Mouse (Mus musculus) cerebellum, adult 18-20 months (tissue): ENCODE results near the gene Defb13.
A peak's percentile ranks its signal among the peaks of the same experiment; 100 is the strongest.
"Not testable (repeated sequence)": the region's sequence is repeated elsewhere in the genome, so short reads cannot be mapped to it uniquely, and the experiment has no call there.

Experiments
- DNase-seq, 2 experiments: peaks; one replicate each; pipeline ENCODE4 v3.0.0; 2021

Gene Defb13

DNA sequence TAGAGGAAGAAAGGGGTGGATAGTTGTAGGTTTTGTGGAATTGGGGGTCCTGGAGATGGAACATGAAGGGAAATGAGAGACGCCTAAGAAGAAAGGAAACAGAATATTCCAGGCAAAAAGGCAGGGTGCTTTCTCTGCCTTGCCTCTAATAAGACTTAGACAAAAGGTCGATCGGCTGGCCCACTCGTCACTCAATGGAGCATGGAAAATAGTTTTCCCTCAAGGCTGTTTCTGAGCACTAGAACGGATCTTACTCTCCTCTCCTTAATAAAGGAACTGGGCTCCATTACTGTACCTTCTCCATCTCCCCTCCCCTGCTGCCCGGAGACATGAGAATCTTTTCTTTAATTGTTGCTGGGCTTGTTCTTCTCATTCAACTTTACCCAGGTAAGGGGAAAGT is at the start of gene Defb13:
Gene Defb13, plus strand, starts transcription at position 301 of the 400 bp plus-strand sequence.
- no peak for DNase-seq

DNA sequence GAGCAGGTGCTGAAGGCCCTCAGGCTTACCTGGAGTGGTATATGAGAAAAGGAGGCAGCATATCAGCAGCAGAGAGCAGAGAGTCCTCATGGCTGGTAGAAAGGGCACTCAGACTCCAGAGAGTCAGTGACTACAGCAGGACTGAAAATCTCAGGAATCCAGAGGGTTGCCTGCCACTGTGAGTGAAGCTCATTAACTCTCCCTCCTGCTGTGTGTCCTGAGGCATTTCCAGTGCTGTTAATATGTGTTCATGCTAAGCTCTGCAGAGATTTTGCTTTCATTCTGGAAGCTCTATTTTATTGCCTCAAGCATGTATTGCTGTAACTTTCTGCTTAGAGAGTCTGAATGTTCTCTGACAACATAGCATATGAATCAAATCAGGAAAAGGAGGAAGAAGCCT is 40.3 kb upstream of the Defb13 start, which contains the start of gene Defb11:
Gene Defb11, minus strand, starts transcription at position 123 of the 400 bp plus-strand sequence.
- DNase-seq: not testable (repeated sequence)

DNA sequence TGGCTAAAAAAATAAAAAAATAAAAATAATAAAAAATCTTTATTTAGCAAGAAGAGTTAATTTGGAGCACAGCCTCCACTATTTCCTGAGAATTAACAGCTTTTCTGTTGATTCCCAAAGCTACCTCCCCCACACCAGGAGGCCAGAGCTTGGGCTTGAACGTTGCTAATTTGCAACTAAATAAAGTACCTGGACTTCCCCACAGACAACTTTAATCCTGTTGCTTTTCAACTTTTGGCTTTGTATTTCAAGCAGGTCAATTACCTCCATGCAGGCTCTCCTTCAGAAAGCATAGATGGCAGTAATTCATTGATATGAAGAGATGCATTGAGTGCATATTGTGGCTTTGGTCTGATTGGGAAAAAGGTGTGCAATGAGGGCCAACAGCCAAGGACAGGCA is 34.6 kb upstream of the Defb13 start:
- DNase-seq: no peak

DNA sequence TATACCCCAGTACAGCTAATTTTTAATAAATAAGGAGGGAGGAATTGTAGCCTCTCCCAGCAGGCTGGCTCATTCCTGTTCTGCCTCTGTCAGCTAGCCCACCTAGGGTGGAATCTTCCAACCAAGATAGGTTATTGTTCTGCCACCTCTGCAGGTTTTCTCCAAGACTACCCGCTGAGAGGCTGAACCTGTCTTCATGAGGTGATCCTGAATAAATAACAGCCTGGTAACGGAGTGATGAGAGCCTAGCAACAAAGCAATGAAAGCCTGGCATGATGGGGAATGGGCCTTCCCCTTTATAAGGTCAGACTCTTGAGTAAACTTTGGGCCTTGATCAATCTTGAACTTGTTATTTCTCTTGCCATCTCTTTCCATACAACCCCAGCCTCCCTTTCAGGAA is 34.0 kb upstream of the Defb13 start:
- no peak for DNase-seq

DNA sequence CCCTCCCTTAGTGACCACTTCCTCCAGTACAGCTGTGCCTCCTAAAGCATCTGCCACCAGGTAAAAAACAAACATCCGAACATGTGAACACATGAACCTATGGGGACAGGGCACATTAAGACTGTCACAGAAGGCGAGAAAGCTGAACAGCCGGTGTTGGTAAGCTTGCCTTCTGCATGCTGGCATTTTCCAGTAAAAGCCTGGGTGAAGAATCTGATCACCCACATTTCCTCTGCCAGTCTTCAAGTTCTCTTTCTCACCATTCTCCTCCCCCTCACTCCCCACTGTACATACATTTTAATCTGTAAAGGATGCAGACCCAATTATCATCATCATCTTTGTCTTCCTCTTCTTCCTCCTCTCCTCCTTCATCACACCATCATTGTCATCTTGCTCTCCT is 30.9 kb upstream of the Defb13 start:
- no peak for DNase-seq

DNA sequence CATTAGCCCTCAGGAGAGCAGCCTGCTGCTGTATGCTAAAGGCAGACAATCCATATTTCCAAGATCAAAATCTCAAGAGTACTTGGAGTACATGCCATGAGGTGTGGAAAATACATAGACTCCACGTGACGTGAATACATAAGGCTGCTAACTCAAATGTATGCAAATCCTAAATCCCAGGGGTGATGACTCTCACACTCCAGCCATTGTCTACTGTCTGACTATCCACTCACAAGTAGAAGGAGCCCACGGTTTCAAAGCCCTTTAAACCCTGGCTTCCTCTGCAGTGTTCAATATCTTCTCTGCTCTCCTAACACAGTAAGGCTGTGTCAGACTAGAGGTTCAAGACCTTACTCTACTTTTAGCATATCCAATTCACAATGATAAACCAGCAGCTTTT is 15.8 kb upstream of the Defb13 start:
- not testable (repeated sequence) for DNase-seq

DNA sequence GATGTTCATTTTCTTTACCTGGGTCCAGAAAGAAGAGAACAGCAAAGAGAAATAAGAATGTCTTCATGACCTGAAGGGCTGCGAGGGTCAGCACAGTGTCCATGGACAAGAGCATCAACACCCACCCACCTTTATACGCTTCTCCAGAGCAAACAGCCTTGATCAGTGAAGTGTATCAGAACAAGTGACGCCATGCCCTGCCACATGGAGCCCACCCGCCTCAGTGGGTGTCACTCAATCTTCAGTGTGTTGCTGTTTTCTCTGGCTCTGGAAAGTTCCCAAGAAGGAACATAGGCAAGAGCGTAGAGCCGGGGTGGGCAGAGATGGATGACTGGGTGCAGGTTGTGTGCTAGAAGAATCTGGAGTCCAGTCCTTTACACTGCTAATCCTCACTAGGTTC is 14.0 kb upstream of the Defb13 start, which contains the start of gene Defb15:
Gene Defb15, minus strand, starts transcription at position 101 of the 400 bp plus-strand sequence.
- no peak for DNase-seq

DNA sequence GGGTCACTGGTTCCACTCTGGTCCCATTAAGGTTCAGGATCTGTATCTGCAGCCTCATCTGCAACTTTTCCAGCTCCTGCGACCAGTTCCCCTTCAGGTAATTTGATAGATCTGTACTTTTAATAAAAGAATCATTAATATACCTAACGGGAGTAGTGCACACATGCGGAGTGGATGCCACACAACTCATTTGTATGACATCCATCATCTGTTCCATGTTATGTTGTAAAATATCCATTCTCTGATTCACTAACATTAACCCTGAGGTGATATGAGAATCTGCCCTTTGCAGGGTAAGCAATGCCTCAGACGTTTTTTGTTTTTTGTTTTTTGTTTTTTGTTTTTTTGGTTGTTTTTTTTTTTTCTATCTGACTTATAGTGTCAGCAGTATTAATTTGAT is 8.5 kb upstream of the Defb13 start, which contains the start of gene Defb35:
Gene Defb35, plus strand, starts transcription at position 301 of the 400 bp plus-strand sequence.
- not testable (repeated sequence) for DNase-seq

DNA sequence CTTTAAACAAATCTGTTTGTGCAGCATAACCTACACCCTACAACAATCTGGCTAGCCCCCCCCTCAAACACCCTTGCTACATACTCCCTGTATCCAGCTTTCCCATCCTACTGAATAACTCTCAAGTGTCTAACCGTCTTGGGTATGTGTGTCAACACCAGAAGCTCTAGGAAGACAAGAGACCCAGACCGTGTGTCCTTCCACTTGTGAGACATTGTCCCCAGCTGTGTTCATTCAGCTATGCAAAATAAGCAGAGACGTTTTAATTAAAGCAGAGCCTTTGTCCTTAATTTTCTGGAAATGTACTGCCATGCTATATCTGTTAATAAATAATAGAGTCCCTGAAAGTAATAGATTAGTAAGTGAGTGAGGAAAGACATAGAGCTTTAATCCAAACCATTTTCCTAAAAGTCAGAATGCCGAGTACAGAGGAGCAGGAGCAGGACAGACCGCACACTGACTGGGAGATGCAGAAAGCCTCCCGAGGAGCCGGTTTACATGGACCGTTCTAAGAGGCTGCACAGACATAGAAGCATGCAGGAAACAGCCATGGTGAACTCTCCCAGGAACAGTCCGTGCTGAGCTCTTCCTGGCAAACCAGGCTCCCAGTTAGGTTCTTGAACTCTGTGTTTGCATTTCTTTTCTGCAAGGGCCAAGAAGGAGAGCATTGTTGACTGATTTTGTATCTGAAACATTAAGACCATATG is 902 bp downstream of the Defb13 start:
- no peak for DNase-seq

DNA sequence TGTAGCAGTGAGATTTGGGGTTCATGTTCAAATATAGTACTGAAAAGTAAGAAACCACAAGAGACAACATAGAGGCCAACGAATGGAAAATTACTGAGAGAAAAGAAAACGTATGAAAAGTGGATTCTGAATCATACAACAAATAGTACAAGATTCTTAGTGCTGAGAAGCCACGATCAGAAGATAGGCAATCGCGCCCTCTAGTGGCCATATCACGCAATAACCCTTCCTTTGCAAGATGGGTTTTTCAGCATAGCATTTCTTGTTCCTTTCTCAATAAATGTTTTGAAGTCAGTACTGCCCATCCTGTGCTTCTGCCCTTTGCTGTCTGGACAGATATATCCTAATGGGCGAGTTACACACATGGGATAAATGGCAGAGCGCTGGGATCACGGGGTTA is 8.8 kb downstream of the Defb13 start:
- DNase-seq: peak; percentile 8 to 19

DNA sequence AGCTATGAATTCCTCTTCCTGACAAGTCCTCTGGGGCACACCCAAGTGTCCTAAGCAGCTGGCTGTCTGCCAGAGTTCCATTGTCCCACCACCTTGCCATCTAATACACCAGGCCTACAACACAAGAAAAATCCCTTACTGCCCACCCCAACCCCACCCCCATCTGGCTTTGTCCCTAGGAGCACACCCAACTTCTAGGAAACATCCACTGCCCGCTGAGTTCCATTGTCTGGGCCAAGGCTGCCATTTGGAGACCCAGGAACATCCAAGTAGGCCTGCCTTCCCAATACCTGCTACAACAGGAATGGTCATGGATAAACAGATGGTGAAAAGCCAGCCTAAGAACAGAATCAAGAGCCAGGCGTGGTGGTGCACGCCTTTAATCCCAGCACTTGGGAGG is 9.8 kb downstream of the Defb13 start:
- DNase-seq: no peak

DNA sequence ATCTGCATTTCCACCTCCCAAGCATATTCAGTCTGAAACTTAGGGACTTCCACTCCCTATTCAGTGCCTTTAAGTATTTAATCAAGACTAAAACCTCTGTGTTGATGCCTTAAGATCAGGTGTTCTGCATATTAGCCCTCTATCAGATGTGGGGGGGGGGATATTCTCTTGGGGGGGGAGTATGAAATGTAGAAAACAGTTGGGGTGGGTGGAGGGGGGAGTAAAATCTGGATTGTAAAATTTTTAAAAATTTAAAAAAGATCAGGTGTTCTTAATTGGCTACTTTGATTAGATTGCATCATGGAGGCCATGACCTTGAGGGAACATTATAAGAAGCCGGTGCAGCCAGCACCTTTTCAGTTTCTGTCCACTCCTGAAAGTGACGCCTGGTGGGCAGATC is 11.9 kb downstream of the Defb13 start, which contains the start of gene Fam90a1a:
Gene Fam90a1a, plus strand, starts transcription at position 301 of the 400 bp plus-strand sequence.
- DNase-seq: no peak

DNA sequence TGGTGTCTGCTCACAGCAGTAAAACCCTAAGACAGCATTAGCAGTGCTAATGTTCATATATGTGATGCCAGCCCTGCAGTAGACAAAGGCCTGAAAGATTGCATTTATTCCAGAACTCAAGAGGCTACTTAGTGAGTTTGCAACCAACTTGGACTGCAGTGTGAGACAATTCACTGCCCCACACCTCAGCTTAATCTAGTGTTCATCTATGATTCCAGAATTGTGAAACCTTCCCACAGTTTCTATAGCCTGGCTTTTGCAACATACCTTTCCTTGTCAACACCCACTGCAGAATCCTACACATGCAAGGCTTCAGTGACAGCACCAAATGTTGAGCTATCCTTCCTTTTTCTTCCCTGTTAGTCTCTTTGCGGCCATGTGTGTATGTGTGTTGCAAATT is 20.1 kb downstream of the Defb13 start:
- DNase-seq: no peak

DNA sequence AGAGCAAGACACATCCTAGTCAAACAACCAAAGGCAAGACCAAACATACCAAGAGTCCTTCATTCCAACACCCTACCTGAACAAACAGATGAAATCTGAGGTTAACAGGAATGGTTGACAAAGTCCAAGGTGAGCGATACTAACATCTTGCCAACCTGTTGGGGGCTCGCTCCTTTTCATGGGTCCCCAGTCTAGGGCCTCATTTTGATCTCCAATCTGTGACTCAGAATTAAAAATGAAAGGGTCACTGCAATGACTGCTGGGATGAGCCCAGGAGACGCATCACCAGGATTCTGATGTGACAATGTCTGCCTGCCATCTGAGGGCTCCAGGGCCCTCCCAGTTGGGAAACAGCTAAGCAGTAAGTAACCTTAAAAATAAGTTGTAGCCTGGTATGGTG is 22.9 kb downstream of the Defb13 start, which contains the start of gene Ccdc70:
Gene Ccdc70, plus strand, starts transcription at position 301 of the 400 bp plus-strand sequence.
- no peak for DNase-seq

DNA sequence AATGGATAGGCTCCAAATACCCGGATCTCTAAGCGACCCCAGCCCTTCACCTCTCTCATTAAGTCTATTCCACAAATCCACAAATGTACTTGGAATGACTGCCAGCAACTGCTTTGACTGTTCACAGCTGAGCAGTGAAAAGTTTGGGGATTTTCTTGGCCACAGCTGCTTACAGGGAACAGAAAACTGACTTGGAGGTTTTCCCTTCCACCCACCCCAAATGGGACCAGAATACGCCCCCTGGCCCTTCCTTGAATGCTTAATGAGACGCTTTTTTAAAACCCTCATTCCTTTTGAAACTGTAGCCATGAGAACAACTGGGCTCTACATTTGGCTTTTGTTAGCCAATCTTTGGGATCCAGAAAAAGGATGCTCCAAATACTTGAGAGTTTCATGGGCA is 31.6 kb downstream of the Defb13 start:
- peak in 1 of 2 experiments; percentile 13 for DNase-seq

DNA sequence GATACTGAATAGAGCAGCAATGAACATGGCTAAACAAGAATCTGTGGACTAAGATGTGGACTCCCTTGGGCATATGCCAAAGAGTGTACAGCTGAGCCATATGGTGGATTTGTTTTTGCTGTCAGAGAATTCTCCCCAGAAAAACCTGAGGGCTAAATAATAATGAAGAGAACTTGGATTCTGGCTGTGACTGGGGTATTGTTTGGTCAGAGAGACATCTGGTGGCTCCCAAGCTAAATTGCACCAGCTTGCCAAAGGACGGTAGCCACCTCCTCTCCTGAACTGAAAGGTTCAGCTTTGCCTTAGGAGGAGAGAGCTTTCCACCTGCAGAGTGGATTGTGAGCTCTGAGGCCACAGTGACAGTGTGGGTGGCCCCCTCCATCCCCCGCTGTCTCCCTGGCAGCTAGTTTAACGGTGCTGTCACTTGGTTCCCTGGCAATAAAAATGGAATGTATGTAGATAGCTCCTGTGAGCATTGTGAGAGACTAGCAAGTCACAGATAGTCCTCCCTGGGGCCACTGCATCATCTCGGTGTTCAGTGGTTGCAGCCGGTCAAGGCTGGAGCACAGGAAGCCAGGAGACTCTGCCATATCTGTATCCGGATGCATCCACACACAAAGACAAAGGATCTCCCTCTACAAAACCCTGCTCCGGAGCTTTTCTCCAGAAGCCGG is 35.2 kb downstream of the Defb13 start:
- DNase-seq: peak; percentile 37 to 38

DNA sequence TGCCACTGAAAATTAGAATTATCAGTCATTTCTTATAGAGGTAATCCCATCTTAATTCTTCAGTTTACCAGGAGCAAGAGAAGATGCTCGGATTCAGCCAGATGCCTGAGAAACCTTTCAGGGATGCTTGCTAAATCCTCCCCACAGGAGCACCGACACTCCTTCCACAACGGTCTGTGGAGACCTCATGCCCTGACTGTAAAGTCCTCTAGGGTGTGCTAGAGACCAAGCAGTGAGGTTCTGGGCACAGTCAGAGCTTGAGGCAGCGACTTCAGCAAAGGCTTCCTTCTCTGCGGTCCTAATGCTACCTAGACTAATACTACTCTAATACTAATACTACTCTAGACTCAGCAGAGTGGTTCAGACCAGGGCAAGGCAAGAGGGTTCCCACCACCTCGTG is 45.6 kb downstream of the Defb13 start:
- DNase-seq: peak; percentile 62 to 65

DNA sequence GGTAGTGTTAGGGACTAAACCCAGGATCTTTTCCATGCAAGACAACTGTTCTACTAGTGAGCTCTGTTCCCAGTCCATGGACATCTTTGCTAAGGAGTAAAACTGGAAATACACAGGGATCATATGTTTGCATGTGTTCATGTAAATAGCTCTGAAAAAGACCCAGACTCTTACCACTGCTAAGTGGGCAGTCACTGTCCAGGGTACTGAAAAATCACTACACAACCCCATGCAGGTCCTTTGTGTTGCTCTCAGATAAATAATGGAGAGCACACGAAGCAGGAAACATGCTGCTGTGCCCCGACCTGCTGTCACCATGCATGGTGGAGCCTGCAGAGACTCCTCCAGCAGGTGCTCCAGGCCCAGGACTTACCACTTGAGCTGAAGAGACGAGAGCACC is 48.6 kb downstream of the Defb13 start:
- DNase-seq: no peak
